Mouse (Mus musculus): Measurements from ENCODE around the gene Rtn4ip1. TPM values are rescaled to one million over a fixed set of nuclear protein-coding genes. Genes with fewer than 3 reads are reported as not detected.

Rtn4ip1 gene
- polyA plus RNA-seq (2012) = 0.80 and 1.1 TPM in 2 replicates

DNA sequence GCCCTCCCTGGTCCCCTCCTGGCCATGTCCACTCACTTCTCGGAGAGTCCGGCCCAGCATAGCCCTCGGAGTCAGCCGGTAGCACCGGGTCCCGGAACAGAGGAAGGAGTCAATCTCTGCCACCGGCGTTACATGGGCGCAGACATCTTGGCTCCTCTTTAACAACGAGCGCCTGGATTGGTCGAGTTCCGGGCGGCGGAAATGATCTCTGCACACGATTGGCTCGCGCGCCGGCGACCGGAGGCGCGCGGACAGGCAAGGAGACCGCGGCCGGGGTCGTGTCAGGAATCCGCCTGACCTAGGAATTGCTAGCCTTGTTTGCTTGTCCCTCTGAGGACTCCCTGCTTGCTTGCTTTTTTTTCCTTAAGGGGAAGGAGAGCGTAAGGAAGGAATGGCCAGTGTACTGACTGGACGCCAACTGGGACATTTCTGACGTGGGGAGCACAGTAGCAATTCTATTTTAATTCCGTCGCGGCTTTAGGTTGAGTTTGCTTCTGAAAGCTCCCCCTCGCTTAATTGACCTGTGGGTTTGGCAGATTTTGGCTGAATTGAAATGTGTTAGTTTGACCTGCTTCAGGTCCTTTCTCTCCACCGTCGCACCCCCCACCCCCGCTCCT is at the start of gene Rtn4ip1, which contains the start of gene Qrsl1:
Rtn4ip1 (plus strand) TSS at position 230 of the 617 bp plus-strand sequence.
Qrsl1 (minus strand) TSS at position 168 of the 617 bp plus-strand sequence.
- no peak for TF ChIP-seq GATA1 (IDR thresholded peaks at IDR 0.05; ENCODE audit: low read length)

DNA sequence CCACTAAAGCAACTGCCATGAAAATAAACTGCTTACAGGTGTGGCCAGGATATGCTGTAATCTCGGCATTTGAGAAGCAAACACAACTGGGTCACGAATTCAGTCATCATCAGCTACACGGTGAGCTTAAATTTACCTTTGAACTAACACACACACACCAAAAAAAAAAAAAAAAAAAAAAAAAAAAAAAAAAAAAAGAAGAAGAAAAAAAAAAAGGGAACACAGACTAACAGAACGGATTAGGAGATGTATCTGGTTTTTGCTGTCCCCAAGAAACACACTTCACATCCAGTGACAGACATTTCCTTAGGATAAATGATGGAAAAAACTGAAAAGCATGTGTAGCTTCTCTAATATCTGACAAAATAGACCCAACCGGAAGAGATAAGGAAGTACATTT is 49.7 kb upstream of the Rtn4ip1 start:
- no peak for TF ChIP-seq GATA1 (IDR thresholded peaks at IDR 0.05; ENCODE audit: low read length)

DNA sequence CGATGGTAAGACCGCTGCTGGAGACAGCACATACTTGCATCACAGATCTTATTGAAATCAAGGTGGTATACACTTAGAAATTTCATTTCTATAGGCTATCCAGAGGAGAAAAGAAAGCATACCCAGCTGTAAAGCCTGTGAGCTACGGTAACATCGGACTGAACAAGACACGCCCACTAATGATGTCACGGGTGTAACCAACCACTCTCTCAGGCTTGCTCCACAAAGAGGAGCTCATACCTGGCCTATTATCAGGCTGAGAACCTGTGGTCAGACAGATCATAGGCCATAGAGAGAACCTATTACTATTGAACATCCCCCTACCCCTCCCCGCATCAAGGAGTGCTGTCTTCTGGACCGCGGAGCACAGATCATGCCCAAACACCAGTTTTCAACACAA is 45.7 kb upstream of the Rtn4ip1 start:
- TF ChIP-seq GATA1 (IDR thresholded peaks at IDR 0.05; ENCODE audit: low read length) = no peak

DNA sequence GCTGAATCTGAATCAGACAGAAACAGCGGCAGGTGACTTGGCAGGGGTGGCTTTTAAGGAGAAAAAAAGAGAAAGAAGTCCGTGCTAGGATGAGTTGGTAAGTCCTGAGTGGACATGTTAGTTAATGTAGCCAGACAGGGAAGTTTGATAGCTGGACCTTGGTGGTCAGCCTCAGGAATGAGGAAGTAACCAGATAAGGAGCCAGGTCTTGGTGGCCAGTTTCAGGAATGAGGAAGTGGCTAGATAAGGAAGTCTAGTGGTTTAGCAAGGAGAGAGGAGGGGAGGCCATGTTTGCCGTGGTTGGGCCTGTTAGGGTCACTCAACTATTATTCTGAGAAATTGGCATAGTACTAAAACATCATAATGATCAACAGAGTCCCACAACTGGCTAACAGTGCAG is 45.3 kb upstream of the Rtn4ip1 start:
- TF ChIP-seq GATA1 (IDR thresholded peaks at IDR 0.05; ENCODE audit: low read length) = no peak

- no peak for TF ChIP-seq GATA1 (IDR thresholded peaks at IDR 0.05; ENCODE audit: low read length)
These were observed 30.9 kb upstream of the Rtn4ip1 start for GRCm38 (mm10) chr10:43870752-43871151.

GRCm38 (mm10) chr10:43871458-43871857 is 30.1 kb upstream of the Rtn4ip1 start:
- TF ChIP-seq GATA1 (IDR thresholded peaks at IDR 0.05; ENCODE audit: low read length) = no peak

GRCm38 (mm10) chr10:43887676-43888075 is 13.9 kb upstream of the Rtn4ip1 start:
- TF ChIP-seq GATA1 (IDR thresholded peaks at IDR 0.05; ENCODE audit: low read length) = no peak

GRCm38 (mm10) chr10:43888976-43889375 is 12.6 kb upstream of the Rtn4ip1 start:
- no peak for TF ChIP-seq GATA1 (IDR thresholded peaks at IDR 0.05; ENCODE audit: low read length)

DNA sequence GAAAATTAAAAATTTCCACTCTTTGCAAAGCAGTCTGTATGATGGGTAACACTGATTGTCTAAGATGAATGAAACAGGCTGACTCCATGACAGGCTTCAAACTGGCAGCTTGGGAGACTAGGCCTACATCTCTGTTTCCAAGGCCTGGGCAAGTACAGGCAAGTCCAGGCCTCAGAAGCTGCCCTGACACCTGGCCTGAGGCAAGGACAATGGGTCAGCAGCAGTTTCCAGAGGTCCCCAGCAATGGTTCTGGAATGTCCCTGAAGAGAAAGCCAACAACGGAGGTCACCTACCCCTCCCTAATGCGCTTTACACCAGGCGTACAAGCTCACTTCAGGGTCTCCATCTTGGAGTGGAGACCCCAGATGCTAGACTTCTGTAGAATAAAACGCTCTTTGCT is 8.6 kb upstream of the Rtn4ip1 start:
- no peak for TF ChIP-seq GATA1 (IDR thresholded peaks at IDR 0.05; ENCODE audit: low read length)

DNA sequence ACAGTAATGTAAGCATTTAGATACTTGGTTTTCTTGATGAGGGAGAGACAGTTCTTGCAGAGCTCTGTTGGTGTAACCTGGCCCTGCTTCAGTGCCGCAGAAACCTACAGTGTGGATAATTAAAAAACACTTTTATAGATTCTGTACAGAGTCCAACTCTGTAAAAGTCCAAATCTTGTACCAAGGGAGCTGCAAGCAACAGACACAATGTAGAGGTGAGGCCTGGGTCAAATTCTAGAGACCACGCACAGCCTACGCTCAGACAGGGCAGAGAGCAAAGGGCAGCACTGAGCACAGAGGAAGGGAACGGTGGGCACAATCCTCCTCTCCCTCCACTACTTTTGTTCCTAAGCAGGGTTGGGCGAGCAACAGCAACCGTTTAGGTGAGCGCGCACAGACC is 5.5 kb upstream of the Rtn4ip1 start:
- TF ChIP-seq GATA1 (IDR thresholded peaks at IDR 0.05; ENCODE audit: low read length) = no peak

DNA sequence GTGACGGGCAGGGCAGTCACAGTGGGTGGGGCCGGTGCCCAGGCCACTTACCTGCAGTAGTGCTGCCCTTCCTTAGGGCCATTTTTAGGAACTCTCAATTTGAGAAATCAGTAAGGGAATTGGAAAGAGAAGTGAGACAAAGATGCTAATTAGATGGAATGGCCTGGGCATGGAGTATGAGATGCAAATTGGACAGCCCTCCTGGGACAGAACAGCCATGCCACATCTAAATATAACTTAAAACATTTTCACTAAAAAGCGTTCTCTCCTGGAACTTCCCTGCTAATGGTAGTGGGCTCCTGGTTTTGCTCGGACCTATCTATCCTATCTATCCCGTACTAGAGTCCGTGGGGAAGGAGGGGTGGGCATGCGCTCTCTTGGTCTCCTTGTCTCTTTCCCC is 3.3 kb upstream of the Rtn4ip1 start:
- no peak for TF ChIP-seq GATA1 (IDR thresholded peaks at IDR 0.05; ENCODE audit: low read length)

DNA sequence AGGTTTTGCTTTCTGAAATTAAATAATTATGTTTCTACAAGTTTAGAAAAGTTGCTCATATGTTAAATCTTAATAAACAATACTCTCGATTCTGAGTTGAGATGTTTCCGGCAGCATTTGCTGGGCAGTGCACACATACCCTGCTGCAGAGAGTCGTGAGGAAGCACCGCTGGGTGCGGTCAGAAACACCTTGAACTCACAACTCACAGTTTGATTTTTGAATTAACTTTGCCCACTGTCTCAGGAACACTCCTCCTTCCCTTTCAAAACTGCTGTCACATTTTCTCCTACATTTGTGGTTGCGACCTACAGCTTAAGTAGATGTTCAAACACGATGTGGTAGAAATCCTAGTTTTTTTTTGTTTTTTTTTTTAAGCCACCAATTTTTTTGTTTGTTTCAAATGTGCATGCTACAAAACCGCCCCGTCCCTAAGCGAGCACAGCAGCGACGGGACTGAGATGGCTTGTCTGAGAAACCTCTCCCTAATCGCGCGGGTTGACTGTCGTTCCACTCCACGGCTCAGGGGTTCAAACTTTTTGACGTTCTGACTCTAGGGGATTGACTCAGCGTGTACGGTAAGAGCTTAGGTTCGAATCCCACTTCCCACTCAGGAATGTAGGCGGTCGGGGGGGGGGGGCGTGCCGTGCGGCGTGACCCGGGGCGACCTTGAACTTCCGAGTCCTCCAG is 580 bp upstream of the Rtn4ip1 start:
- TF ChIP-seq GATA1 (IDR thresholded peaks at IDR 0.05; ENCODE audit: low read length) = no peak

DNA sequence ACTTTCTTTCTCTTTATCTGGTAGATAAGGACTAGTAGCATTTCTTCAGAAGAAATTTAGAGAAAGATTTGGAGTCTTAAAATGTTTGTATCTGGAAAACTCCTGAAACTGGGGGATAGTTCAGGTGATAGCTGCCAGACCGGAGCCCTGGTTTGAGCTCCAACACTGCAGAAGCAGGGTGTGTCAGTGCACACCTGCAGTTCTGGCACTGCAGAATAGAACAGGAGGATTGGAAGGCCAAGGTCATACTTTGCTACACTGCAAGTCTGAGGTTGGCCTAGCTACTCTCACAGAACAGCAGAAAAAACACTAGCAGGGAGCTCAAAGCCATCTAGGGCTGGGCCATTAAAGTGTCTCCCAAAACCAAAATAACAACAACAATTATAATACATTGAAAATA is 3.0 kb downstream of the Rtn4ip1 start:
- no peak for TF ChIP-seq GATA1 (IDR thresholded peaks at IDR 0.05; ENCODE audit: low read length)

- TF ChIP-seq GATA1 (IDR thresholded peaks at IDR 0.05; ENCODE audit: low read length) = no peak
These were observed 8.6 kb downstream of the Rtn4ip1 start for GRCm38 (mm10) chr10:43910032-43910872.

DNA sequence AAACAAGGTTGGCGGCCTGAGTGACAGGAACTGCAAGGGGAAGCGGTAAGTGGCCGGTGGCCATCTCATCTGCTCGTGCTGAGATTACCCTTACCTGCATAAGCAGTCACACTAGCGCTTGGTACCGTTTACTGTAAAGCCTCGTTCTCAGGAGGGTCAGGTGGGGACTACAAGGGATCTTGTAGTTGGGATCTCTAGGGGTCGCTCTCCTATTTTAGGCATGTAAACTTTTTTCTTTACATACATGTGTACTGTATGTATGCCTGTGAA is 9.2 kb downstream of the Rtn4ip1 start:
- no peak for TF ChIP-seq GATA1 (IDR thresholded peaks at IDR 0.05; ENCODE audit: low read length)

DNA sequence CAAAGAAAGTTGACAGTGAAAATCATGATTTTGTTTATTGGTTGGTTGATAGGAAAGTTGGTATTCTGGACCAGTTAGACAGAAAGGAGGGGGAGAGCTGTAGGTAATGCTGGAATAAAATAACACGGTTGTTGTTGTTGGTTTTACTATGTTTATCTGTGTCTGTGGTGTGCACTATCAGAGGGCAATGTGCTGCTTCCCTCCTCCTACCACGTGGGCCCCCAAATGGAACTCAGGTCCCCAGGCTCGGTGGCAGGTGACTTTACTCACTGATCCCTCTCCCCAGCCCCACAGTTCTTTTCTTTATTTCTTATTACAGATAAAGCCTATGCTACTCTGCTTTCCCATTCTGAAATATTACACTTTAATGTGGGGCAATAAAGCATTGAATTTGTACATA is 10.6 kb downstream of the Rtn4ip1 start:
- no peak for TF ChIP-seq GATA1 (IDR thresholded peaks at IDR 0.05; ENCODE audit: low read length)

GRCm38 (mm10) chr10:43916181-43916580 is 14.6 kb downstream of the Rtn4ip1 start:
- TF ChIP-seq GATA1 (IDR thresholded peaks at IDR 0.05; ENCODE audit: low read length) = no peak

Data from G1E-ER4 (cell line).